Mouse (Mus musculus) megakaryocyte-erythroid progenitor cell, adult 5-6 weeks (primary cell): ENCODE results near the gene Abhd10. TPM values are rescaled to one million over a fixed set of nuclear protein-coding genes. Genes with fewer than 3 reads are reported as not detected.
A peak's percentile ranks its signal among the peaks of the same experiment; 100 is the strongest.

Experiments used
- ATAC-seq: replicated peaks from 2 replicates; pipeline ENCODE4 v1.8.0; 2016; ENCODE audit warnings: mild to moderate bottlenecking, inconsistent platforms; ENCODE audit not compliant: severe bottlenecking, poor library complexity, low FRiP score, low TSS enrichment
- total RNA-seq, 2 experiments: library from RNA; stranded (forward) in 1 of 2; stranded (reverse) in 1 of 2; fragments of 200-1000, 215-1000 nt in 1 of 2; fragments of >200 nt in 1 of 2; fragmentation: Nextera tagmentation in 1 of 2; gene quantifications; 2 replicates each; pipeline ENCODE4 v1.2.3; 2014 to 2017

The Abhd10 gene
- total RNA-seq (2014; fragmentation: Nextera tagmentation), result 8.8 and 10.6 TPM in 2 replicates
- 18.4 and 25.7 TPM in 2 replicates for total RNA-seq (2017)

- peak; percentile 94 for ATAC-seq
These were observed at the start of gene Abhd10 for GRCm38 (mm10) chr16:45742615-45743476. Abhd10 (minus strand) TSS chr16:45742955.

- ATAC-seq, result no peak
These were observed 48.5 kb upstream of the Abhd10 start for GRCm38 (mm10) chr16:45791286-45791685.

GRCm38 (mm10) chr16:45789311-45789710, 46.6 kb upstream of the Abhd10 start:
- ATAC-seq, result no peak

GRCm38 (mm10) chr16:45787650-45788049, 44.9 kb upstream of the Abhd10 start:
- ATAC-seq, result no peak

DNA sequence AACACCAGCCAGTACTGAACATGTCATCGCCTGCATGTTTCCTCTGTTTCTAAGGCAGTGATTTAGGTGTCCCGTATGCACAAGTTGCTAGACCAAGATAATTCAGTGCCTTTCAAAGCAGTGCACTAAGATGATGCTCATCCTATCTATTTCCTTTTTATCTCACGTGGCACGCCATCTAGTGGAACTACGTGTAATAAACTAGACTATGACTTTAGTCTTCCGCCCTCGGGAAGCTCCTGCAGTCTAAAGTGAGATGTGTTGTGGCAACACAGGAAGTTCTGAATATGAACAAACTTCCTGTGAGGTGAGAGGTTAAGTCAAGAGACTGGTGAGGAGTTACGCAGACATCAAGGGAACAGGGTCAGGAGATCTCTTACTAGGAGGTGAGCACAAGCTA, 43.9 kb upstream of the Abhd10 start:
- ATAC-seq, result peak; percentile 73

DNA sequence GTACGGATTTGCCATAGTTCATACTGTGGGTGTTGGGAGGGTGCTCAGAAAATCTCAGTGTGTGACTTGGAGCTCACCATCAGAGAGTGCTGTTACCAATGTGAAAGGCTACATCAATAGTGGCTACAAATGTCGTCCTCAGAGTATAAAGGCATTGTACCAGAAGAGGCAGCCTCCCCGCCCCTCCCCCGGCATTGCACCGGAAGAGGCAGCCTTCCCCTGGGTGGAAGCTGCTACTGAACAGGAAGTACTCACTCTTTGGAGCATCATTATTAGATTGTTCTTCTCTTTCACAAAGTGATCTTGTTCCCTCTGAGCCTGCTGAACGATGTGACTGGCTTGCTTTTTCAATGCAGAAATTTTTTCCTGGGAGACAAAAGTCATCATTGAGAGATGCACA, 37.2 kb upstream of the Abhd10 start:
- no peak for ATAC-seq

DNA sequence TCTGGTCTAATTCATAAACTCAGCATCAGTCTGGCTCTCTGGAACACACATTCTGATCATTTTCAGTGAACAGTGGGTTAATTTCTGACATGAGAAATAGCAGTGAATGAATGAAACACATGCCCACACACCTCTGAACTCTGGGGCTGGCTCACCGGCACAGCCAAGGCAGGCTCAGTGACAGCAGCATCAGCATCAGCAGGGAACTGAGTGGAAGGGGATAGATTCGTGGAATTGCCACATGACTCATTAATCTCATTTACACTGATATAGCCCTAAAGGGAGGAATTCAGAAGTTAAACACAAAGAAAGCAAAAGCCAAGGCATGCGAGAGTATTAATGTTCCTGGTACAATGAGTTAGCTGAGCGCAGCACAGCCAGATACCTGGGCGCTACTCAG, 32.1 kb upstream of the Abhd10 start:
- no peak for ATAC-seq

- no peak for ATAC-seq
These were observed 28.2 kb upstream of the Abhd10 start for GRCm38 (mm10) chr16:45770914-45771313.

- no peak for ATAC-seq
These were observed 25.3 kb upstream of the Abhd10 start for GRCm38 (mm10) chr16:45767853-45768640.

- ATAC-seq, result no peak
These were observed 24.7 kb upstream of the Abhd10 start for GRCm38 (mm10) chr16:45767434-45767833.

- no peak for ATAC-seq
These were observed 23.2 kb upstream of the Abhd10 start for GRCm38 (mm10) chr16:45765801-45766494.

DNA sequence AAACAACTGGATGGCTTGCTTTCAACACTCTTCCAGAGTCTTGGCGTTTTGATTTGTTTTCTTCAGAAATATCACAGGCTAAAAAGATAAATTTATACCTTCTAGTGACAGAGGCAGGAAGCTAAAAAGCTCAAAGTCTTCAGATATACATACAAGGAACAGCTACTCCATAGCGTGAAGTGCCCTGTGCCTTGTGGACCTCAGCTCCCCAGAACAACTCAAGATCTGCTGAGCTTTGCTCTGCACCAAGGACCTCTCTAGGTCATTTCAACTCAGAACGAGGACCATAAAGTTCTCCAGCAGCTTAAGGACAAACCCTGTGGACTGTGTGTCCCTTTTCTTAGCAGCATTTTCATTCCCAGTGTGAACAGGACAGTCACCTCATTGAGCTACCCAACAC, 22.3 kb upstream of the Abhd10 start:
- no peak for ATAC-seq

DNA sequence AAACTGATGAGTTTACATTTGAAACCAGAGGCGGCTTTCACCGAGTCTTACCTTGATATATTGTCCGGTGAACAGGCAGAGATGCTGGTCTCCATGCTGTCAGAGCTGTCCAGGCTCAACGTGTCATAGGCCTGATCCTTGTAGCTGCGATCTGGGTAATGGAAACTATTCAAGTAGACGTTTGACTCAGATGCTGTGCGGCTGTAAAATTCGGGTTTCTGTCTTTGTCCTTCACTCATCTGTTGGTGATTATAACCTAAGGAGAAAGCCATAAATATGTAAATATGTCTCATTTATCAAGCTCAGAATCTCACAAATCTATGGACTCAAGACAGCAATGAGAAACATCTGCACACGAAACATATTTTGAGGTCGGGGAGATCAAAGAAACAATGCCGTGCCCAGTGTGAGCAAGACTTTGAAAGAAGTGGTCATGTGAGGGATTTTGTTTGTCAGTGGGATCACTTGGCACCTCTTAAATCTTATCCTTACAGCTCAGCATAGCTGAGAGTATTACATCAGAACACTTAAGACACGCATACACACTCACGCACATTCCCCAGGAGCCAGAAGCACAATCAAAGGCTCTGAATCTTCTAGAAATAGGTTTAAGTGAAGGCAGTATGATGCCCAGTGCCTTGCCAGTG, 20.2 kb upstream of the Abhd10 start:
- no peak for ATAC-seq

DNA sequence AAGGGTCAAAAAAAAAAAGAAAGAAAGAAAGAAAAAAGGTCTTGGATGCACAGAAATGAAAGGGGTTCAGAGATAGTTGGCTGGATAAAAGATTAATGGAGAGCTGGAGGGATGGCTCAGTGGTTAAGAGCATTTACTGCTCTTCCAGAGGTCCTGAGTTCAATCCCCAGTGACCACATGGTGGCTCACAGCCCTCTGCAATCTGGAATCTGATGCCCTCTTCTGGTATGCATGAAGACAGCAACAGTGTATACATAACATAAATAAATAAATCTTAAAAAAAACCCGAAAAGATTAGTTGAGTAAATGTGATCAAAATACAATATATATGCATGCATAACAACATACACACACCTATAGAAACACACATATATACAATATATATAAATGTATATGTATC, 18.7 kb upstream of the Abhd10 start:
- no peak for ATAC-seq

- no peak for ATAC-seq
These were observed 16.0 kb upstream of the Abhd10 start for GRCm38 (mm10) chr16:45758726-45759269.

- ATAC-seq, result no peak
These were observed 14.8 kb upstream of the Abhd10 start for GRCm38 (mm10) chr16:45757421-45758078.

DNA sequence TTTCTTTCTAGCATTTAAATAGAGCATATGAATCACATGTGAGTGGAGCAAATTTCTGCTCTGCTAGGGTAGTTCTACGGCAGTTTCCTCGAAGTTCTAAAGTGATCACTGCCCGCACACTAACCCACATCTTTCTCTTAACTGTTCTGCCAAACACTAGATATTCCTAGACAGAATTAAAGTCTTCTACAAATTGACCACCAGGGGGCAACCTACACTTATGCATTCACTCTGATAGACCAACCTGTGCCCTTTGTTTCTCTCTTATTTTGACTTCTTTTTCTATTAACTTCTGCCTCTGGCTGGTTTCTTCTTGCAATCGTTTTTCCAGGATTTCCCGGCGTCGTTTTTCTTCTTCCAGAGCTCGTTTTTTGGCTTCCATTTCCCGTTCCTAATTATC, 14.1 kb upstream of the Abhd10 start:
- ATAC-seq, result peak; percentile 95

DNA sequence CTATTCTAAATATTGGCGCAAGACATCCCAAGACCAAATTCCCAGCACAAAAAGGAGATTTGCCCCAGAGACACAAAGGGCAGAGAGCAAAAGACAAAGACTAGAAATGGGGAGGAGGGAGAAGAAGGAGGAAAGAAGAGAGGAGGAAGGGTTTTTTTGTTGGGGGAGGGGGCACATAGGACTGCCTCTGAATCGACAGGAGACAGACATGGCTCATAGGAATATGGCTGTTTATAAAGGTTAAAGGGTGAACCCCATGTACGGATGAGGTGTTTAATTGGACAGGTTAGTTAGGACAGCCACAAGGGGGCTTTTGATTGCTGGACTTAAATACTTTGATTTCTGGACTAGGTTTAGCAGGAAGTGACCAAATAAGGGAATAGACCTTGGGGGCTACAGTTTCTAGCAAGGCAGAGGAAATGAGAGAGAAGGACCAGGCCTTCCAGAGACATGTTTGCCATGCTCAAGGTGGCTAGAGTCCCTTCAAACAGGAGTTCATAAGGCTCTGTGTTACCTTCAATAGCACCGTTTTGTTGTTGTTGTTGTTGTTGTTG, 913 bp upstream of the Abhd10 start:
- ATAC-seq, result no peak
